Mouse (Mus musculus): ENCODE measurements around the gene Slc22a15. TPM values are rescaled to one million over a fixed set of nuclear protein-coding genes. Genes with fewer than 3 reads are reported as not detected.

Slc22a15 gene
- total and polyA plus RNA-seq, 2 experiments from 2014 or later, result 5.6 to 13.2 TPM

- no peak for TF ChIP-seq CTCF (IDR thresholded peaks at IDR 0.05)
- Histone ChIP-seq H3K4me1 (ENCODE audit: insufficient read depth, low read length) (no peaks in the 10 kb centered on the region), H3K4me3 (ENCODE audit: low read depth, low read length) (no peak overlapping the region), H3K4me2 (ENCODE audit: low read depth, low read length, poor library complexity, severe bottlenecking) (no peak overlapping the region), H3K27me3 (ENCODE audit: insufficient read depth, low read length) (no peaks in the 10 kb centered on the region), H3K27ac (ENCODE audit: low read depth, low read length) (no peak overlapping the region), H3K9ac (replicated peaks; ENCODE audit: low read length, poor library complexity, severe bottlenecking) (no peak overlapping the region), H3K36me3 (ENCODE audit: insufficient read depth, low read length) (no peaks in the 10 kb centered on the region; the same call in 1 of the 2 replicates), H3K9me3 (ENCODE audit: low read length) (no peaks in the 10 kb centered on the region)
- ATAC-seq (ENCODE audit: low FRiP score) (no peak), DNase-seq (ENCODE audit: low spot score) (no peak)
- WGBS, result 84% methylated on average over 1 of the region's 1 CpGs
Measured at GRCm38 (mm10) chr3:101854075-101854474, 70.2 kb downstream of the Slc22a15 start.

- H3K9me3 ChIP-seq (ENCODE audit: low read length), result no peaks in the 10 kb centered on the region
- no peak overlapping the region for H3K27ac ChIP-seq (ENCODE audit: low read depth, low read length)
- H3K9ac ChIP-seq (replicated peaks; ENCODE audit: low read length, poor library complexity, severe bottlenecking), result no peak overlapping the region
- DNase-seq (ENCODE audit: low spot score), result no peak
- 71% methylated on average over 6 of the region's 6 CpGs for WGBS
- H3K27me3 ChIP-seq (ENCODE audit: insufficient read depth, low read length), result no peaks in the 10 kb centered on the region
- H3K4me2 ChIP-seq (ENCODE audit: low read depth, low read length, poor library complexity, severe bottlenecking), result no peak overlapping the region
- H3K4me1 ChIP-seq (ENCODE audit: insufficient read depth, low read length), result no peaks in the 10 kb centered on the region
- no peaks in the 10 kb centered on the region for H3K36me3 ChIP-seq (ENCODE audit: insufficient read depth, low read length)
- no peak for ATAC-seq (ENCODE audit: low FRiP score)
- H3K4me3 ChIP-seq (ENCODE audit: low read depth, low read length), result no peak overlapping the region
- no peak for TF ChIP-seq CTCF (IDR thresholded peaks at IDR 0.05)
Measured at GRCm38 (mm10) chr3:101851363-101851762, 72.9 kb downstream of the Slc22a15 start.

- no peak for DNase-seq (ENCODE audit: low spot score)
- Histone ChIP-seq H3K27me3 (ENCODE audit: insufficient read depth, low read length) (no peaks in the 10 kb centered on the region), H3K9ac (replicated peaks; ENCODE audit: low read length, poor library complexity, severe bottlenecking) (no peak within 1 kb of the TSS), H3K9me3 (ENCODE audit: low read length) (no peaks in the 10 kb centered on the region), H3K36me3 (ENCODE audit: insufficient read depth, low read length) (no peaks in the 10 kb centered on the region), H3K27ac (ENCODE audit: low read depth, low read length) (no peak within 1 kb of the TSS), H3K4me3 (ENCODE audit: low read depth, low read length) (no peak within 1 kb of the TSS), H3K4me2 (ENCODE audit: low read depth, low read length, poor library complexity, severe bottlenecking) (no peak within 1 kb of the TSS), H3K4me1 (ENCODE audit: insufficient read depth, low read length) (no peaks in the 10 kb centered on the region)
- WGBS, result 80% methylated on average over 5 of the region's 5 CpGs
- ATAC-seq (ENCODE audit: low FRiP score), result no peak
- no peak for TF ChIP-seq CTCF (IDR thresholded peaks at IDR 0.05)
Measured at GRCm38 (mm10) chr3:101848816-101849215, 75.4 kb downstream of the Slc22a15 start, which contains the start of gene Mab21l3. Gene Mab21l3 (minus strand): TSS chr3:101848959.

- TF ChIP-seq CTCF (IDR thresholded peaks at IDR 0.05), result no peak
- WGBS, result 65% methylated on average over 4 of the region's 4 CpGs
Measured at GRCm38 (mm10) chr3:101846096-101846495, 78.2 kb downstream of the Slc22a15 start.

GRCm38 (mm10) chr3:101842372-101843094, 81.7 kb downstream of the Slc22a15 start:
- Histone ChIP-seq H3K27ac (ENCODE audit: low read depth, low read length) (no peak overlapping the region), H3K4me3 (ENCODE audit: low read depth, low read length) (no peak overlapping the region), H3K36me3 (ENCODE audit: insufficient read depth, low read length) (no peaks in the 10 kb centered on the region), H3K27me3 (ENCODE audit: insufficient read depth, low read length) (no peaks in the 10 kb centered on the region), H3K9me3 (ENCODE audit: low read length) (no peaks in the 10 kb centered on the region), H3K9ac (replicated peaks; ENCODE audit: low read length, poor library complexity, severe bottlenecking) (no peak overlapping the region), H3K4me2 (ENCODE audit: low read depth, low read length, poor library complexity, severe bottlenecking) (no peak overlapping the region), H3K4me1 (ENCODE audit: insufficient read depth, low read length) (no peaks in the 10 kb centered on the region)
- no peak for TF ChIP-seq CTCF (IDR thresholded peaks at IDR 0.05)
- ATAC-seq (ENCODE audit: low FRiP score), result no peak
- WGBS, result 66% methylated on average over 7 of the region's 7 CpGs
- DNase-seq (ENCODE audit: low spot score), result peak; percentile 30

More at GRCm38 (mm10) chr3:101846096-101846495, 78.2 kb downstream of the Slc22a15 start:
- no peak for DNase-seq (ENCODE audit: low spot score)
- no peak overlapping the region for H3K9ac ChIP-seq (replicated peaks; ENCODE audit: low read length, poor library complexity, severe bottlenecking)
- no peak for ATAC-seq (ENCODE audit: low FRiP score)
- H3K9me3 ChIP-seq (ENCODE audit: low read length), result no peaks in the 10 kb centered on the region
- H3K36me3 ChIP-seq (ENCODE audit: insufficient read depth, low read length), result no peaks in the 10 kb centered on the region
- no peak overlapping the region for H3K27ac ChIP-seq (ENCODE audit: low read depth, low read length)
- no peak overlapping the region for H3K4me2 ChIP-seq (ENCODE audit: low read depth, low read length, poor library complexity, severe bottlenecking)
- H3K27me3 ChIP-seq (ENCODE audit: insufficient read depth, low read length), result no peaks in the 10 kb centered on the region
- no peak overlapping the region for H3K4me3 ChIP-seq (ENCODE audit: low read depth, low read length)
- H3K4me1 ChIP-seq (ENCODE audit: insufficient read depth, low read length), result no peaks in the 10 kb centered on the region

GRCm38 (mm10) chr3:101839327-101839726, 84.9 kb downstream of the Slc22a15 start:
- Histone ChIP-seq H3K4me2 (ENCODE audit: low read depth, low read length, poor library complexity, severe bottlenecking) (no peak overlapping the region), H3K27ac (ENCODE audit: low read depth, low read length) (no peak overlapping the region), H3K36me3 (ENCODE audit: insufficient read depth, low read length) (no peaks in the 10 kb centered on the region), H3K27me3 (ENCODE audit: insufficient read depth, low read length) (no peaks in the 10 kb centered on the region), H3K4me1 (ENCODE audit: insufficient read depth, low read length) (no peaks in the 10 kb centered on the region; the same call in 1 of the 2 replicates), H3K9me3 (ENCODE audit: low read length) (no peaks in the 10 kb centered on the region), H3K4me3 (ENCODE audit: low read depth, low read length) (no peak overlapping the region), H3K9ac (replicated peaks; ENCODE audit: low read length, poor library complexity, severe bottlenecking) (no peak overlapping the region)
- WGBS, result 89% methylated on average over 9 of the region's 9 CpGs
- no peak for ATAC-seq (ENCODE audit: low FRiP score)
- peak; percentile 39 for TF ChIP-seq CTCF (IDR thresholded peaks at IDR 0.05)
- no peak for DNase-seq (ENCODE audit: low spot score)
